Mouse (Mus musculus): ENCODE measurements around the gene Rere.

- TF ChIP-seq TAL1 (IDR thresholded peaks at IDR 0.05; ENCODE audit: low read length): no peak
- no peak for TF ChIP-seq GATA1 (IDR thresholded peaks at IDR 0.05; ENCODE audit: low read length)
Measured at GRCm38 (mm10) chr4:150269679-150270078, 11.8 kb upstream of the Rere start.

Measured in erythroblast, embryonic 14.5 days (primary cell).